Mouse (Mus musculus): ENCODE data around the gene Qser1.
"Not testable (repeated sequence)": the region's sequence is repeated elsewhere in the genome, so short reads cannot be mapped to it uniquely, and the experiment has no call there.

DNA sequence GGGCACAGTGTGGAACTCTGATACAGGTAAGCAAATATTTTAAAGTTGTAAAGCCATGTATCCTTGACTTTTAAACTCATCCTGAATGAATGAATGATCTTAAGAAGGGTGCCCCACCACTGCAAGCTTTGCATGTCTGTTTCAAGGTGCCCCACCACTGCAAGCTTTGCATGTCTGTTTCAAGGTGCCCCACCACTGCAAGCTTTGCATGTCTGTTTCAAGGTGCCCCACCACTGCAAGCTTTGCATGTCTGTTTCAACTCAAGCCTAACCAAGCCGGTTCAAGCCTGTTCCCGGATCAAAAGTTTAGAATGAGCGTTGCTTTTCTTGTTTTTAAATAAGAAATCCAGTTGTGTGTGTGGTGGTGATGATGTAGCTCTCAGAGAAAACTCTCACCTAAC is 2.2 kb upstream of the Qser1 start:
- TF ChIP-seq POLR2A (IDR thresholded peaks at IDR 0.05; ENCODE audit: low read depth, low read length); CTCF (IDR thresholded peaks at IDR 0.05; ENCODE audit: extremely low read depth, insufficient read depth, insufficient read length, insufficient replicate concordance): not testable (repeated sequence)

Data from spleen, adult 2 months (tissue).